Mouse (Mus musculus) midbrain, embryonic 14.5 days (tissue): Measurements from ENCODE around the gene Stard7. TPM values are rescaled to one million over a fixed set of nuclear protein-coding genes. Genes with fewer than 3 reads are reported as not detected.

Experiments used
- ATAC-seq: fragments of 200-750 bp; cut with Nextera tagmentation; 2 replicates; pipeline ENCODE4 v1.8.0; 2017; ENCODE audit warnings: moderate number of reproducible peaks, moderate library complexity; ENCODE audit not compliant: low FRiP score, low TSS enrichment
- DNase-seq: peaks from one replicate; pipeline ENCODE4 v3.0.0-alpha.2; 2015
- H3K27ac ChIP-seq: fragments of 300-500 bp; sonication (generic); replicated peaks from 2 replicates; pipeline ENCODE4 v1.5.1; 2014; ENCODE audit warnings: mild to moderate bottlenecking, low read depth, low read length, moderate library complexity
- H3K27me3 ChIP-seq: fragments of 300-500 bp; sonication (generic); 2 replicates; pipeline ENCODE4 v1.6.1; 2014; ENCODE audit warnings: low read length, control low read depth, mixed read lengths; ENCODE audit not compliant: control insufficient read depth, insufficient read depth
- H3K36me3 ChIP-seq: fragments of 300-500 bp; sonication (generic); 2 replicates; pipeline ENCODE4 v1.6.1; 2014; ENCODE audit warnings: low read length, control low read depth; ENCODE audit not compliant: control insufficient read depth, insufficient read depth
- H3K4me1 ChIP-seq: fragments of 300-500 bp; sonication (generic); 2 replicates; pipeline ENCODE4 v1.6.1; 2014; ENCODE audit warnings: mild to moderate bottlenecking, antibody characterized with exemption, low read length, control low read depth; ENCODE audit not compliant: control insufficient read depth, insufficient read depth
- H3K4me2 ChIP-seq: fragments of 300-500 bp; sonication (generic); 2 replicates; pipeline ENCODE4 v1.6.1; 2014; ENCODE audit warnings: mild to moderate bottlenecking, low read length, moderate library complexity
- H3K4me3 ChIP-seq: fragments of 300-500 bp; sonication (generic); replicated peaks from 2 replicates; pipeline ENCODE4 v1.5.1; 2014; ENCODE audit warnings: low read depth, low read length
- H3K9ac ChIP-seq: fragments of 300-500 bp; sonication (generic); replicated peaks from 2 replicates; pipeline ENCODE4 v1.6.1; 2014; ENCODE audit warnings: mild to moderate bottlenecking, low read length, moderate library complexity
- H3K9me3 ChIP-seq: fragments of 300-500 bp; sonication (generic); 2 replicates; pipeline ENCODE4 v1.6.1; 2016; ENCODE audit warnings: low read length, control low read depth, mixed read lengths; ENCODE audit not compliant: control insufficient read depth
- WGBS: fragments of 180-500 bp; shearing (Covaris S2); extraction: QIAGEN DNeasy Blood & Tissue Kit; methylation state at CpG from one replicate; pipeline ENCODE4 v1.1.7; 2014; 5-methylcytosine and 5-hydroxymethylcytosine counted together
- polyA plus RNA-seq: library from polyadenylated mRNA; unstranded; fragments of >200 nt; fragmentation: Nextera tagmentation; extraction: Ambion mirVana; gene quantifications from 2 replicates; pipeline ENCODE4 v1.2.1, GENCODE M21; 2014

Stard7 gene
- polyA plus RNA-seq = 77.1 and 113 TPM in 2 replicates

GRCm38 (mm10) chr2:127269491-127270299 is at the start of gene Stard7:
Gene Stard7, plus strand, starts transcription at chr2:127270218.
- DNase-seq = peak; percentile 97
- Histone ChIP-seq H3K9me3 (no peaks in the 10 kb centered on the region), H3K27ac (peak within 1 kb of the TSS; percentile 91), H3K9ac (peak within 1 kb of the TSS; percentile 86), H3K4me2 (peak within 1 kb of the TSS; percentile 80), H3K4me1 (peaks cover 12% of the 10 kb centered on the region), H3K36me3 (no peaks in the 10 kb centered on the region), H3K27me3 (no peaks in the 10 kb centered on the region), H3K4me3 (peak within 1 kb of the TSS; percentile 99)
- peak; percentile 99 for ATAC-seq
- WGBS = under 1% methylated on average over 49 of the region's 49 CpGs

- no peaks in the 10 kb centered on the region for H3K27me3 ChIP-seq
- 95% methylated on average over 3 of the region's 3 CpGs for WGBS
- no peaks in the 10 kb centered on the region for H3K9me3 ChIP-seq
- no peak overlapping the region for H3K9ac ChIP-seq
- no peaks in the 10 kb centered on the region for H3K4me1 ChIP-seq
- no peak overlapping the region for H3K4me3 ChIP-seq
- no peak for DNase-seq
- ATAC-seq = no peak
- no peak overlapping the region for H3K27ac ChIP-seq
- H3K36me3 ChIP-seq = peaks cover 96% of the 10 kb centered on the region
- no peak overlapping the region for H3K4me2 ChIP-seq
Measured at GRCm38 (mm10) chr2:127225261-127225660, 44.8 kb upstream of the Stard7 start.

- 95% methylated on average over 11 of the region's 11 CpGs for WGBS
- ATAC-seq = no peak
Measured at GRCm38 (mm10) chr2:127237897-127238610, 32.0 kb upstream of the Stard7 start.

GRCm38 (mm10) chr2:127240065-127240464 is 30.0 kb upstream of the Stard7 start:
- DNase-seq (no peak), ATAC-seq (no peak)
- no peak overlapping the region for H3K27ac ChIP-seq

More at GRCm38 (mm10) chr2:127237897-127238610, 32.0 kb upstream of the Stard7 start:
- Histone ChIP-seq H3K9ac (no peak overlapping the region), H3K36me3 (peaks cover 92% of the 10 kb centered on the region), H3K4me3 (no peak overlapping the region), H3K4me1 (no peaks in the 10 kb centered on the region), H3K27ac (no peak overlapping the region), H3K9me3 (no peaks in the 10 kb centered on the region), H3K4me2 (no peak overlapping the region), H3K27me3 (no peaks in the 10 kb centered on the region)
- DNase-seq = no peak

GRCm38 (mm10) chr2:127247592-127248333 is 22.3 kb upstream of the Stard7 start, which contains the start of the genes Ciao1 and Tmem127:
Gene Ciao1, minus strand, starts transcription at chr2:127247816.
Gene Tmem127, plus strand, starts transcription at chr2:127247908.
- Histone ChIP-seq H3K27me3 (no peaks in the 10 kb centered on the region), H3K36me3 (peaks cover 37% of the 10 kb centered on the region), H3K9ac (peak within 1 kb of the TSS; percentile 88), H3K27ac (peak within 1 kb of the TSS; percentile 83), H3K4me2 (peak within 1 kb of the TSS; percentile 89), H3K4me1 (peaks cover 21% of the 10 kb centered on the region), H3K4me3 (peak within 1 kb of the TSS; percentile 85), H3K9me3 (no peaks in the 10 kb centered on the region)
- peak; percentile 100 for DNase-seq
- peak; percentile 99 for ATAC-seq
- under 1% methylated on average over 53 of the region's 53 CpGs for WGBS

More at GRCm38 (mm10) chr2:127240065-127240464, 30.0 kb upstream of the Stard7 start:
- no peak overlapping the region for H3K9ac ChIP-seq
- H3K4me3 ChIP-seq = no peak overlapping the region
- WGBS = 93% methylated on average over 2 of the region's 2 CpGs
- peaks cover 91% of the 10 kb centered on the region for H3K36me3 ChIP-seq
- no peak overlapping the region for H3K4me2 ChIP-seq
- no peaks in the 10 kb centered on the region for H3K27me3 ChIP-seq
- H3K9me3 ChIP-seq = no peaks in the 10 kb centered on the region
- no peaks in the 10 kb centered on the region for H3K4me1 ChIP-seq

GRCm38 (mm10) chr2:127248334-127249004 is 21.5 kb upstream of the Stard7 start:
- H3K27ac ChIP-seq = peak overlapping the region; percentile 83
- WGBS = under 1% methylated on average over 38 of the region's 39 CpGs
- peaks cover 21% of the 10 kb centered on the region for H3K4me1 ChIP-seq
- ATAC-seq = peak; percentile 59
- peaks cover 34% of the 10 kb centered on the region for H3K36me3 ChIP-seq
- no peaks in the 10 kb centered on the region for H3K27me3 ChIP-seq
- H3K9me3 ChIP-seq = no peaks in the 10 kb centered on the region
- H3K4me2 ChIP-seq = peak overlapping the region; percentile 89
- DNase-seq = peak; percentile 75
- peak overlapping the region; percentile 88 for H3K9ac ChIP-seq
- peak overlapping the region; percentile 85 for H3K4me3 ChIP-seq

- ATAC-seq = no peak
Measured at GRCm38 (mm10) chr2:127250291-127251008, 19.6 kb upstream of the Stard7 start.

More at GRCm38 (mm10) chr2:127250291-127251008, 19.6 kb upstream of the Stard7 start:
- Histone ChIP-seq H3K27me3 (no peaks in the 10 kb centered on the region), H3K4me2 (no peak overlapping the region), H3K4me3 (no peak overlapping the region), H3K27ac (no peak overlapping the region), H3K36me3 (peaks cover 16% of the 10 kb centered on the region), H3K9me3 (no peaks in the 10 kb centered on the region), H3K9ac (no peak overlapping the region), H3K4me1 (peaks cover 21% of the 10 kb centered on the region)
- 94% methylated on average over 9 of the region's 9 CpGs for WGBS
- no peak for DNase-seq
